Mouse (Mus musculus) 3T3-L1 (cell line): ENCODE results near the gene Abhd16a.

Source experiments
- DNase-seq: peaks from one replicate; pipeline ENCODE4 v3.0.0-alpha.2; 2015; ENCODE audit warnings: low read depth, low spot score

Abhd16a gene

GRCm38 (mm10) chr17:35088825-35089644 lies at the start of gene Abhd16a:
TSS of gene Abhd16a (plus strand) at chr17:35089263.
- peak; percentile 92 for DNase-seq

- DNase-seq: peak; percentile 60
Measured at GRCm38 (mm10) chr17:35043794-35044193, 45.3 kb upstream of the Abhd16a start.

GRCm38 (mm10) chr17:35044904-35045806 lies 43.9 kb upstream of the Abhd16a start:
- peak; percentile 60 for DNase-seq

- no peak for DNase-seq
Measured at GRCm38 (mm10) chr17:35045807-35046680, 43.0 kb upstream of the Abhd16a start.

- DNase-seq: peak; percentile 97
Measured at GRCm38 (mm10) chr17:35046681-35047455, 42.2 kb upstream of the Abhd16a start, which contains the start of gene Msh5. TSS of gene Msh5 (minus strand) at chr17:35046745.

GRCm38 (mm10) chr17:35047688-35048087 lies 41.4 kb upstream of the Abhd16a start:
- no peak for DNase-seq

GRCm38 (mm10) chr17:35048149-35048931 lies 40.7 kb upstream of the Abhd16a start:
- peak; percentile 68 for DNase-seq

- no peak for DNase-seq
Measured at GRCm38 (mm10) chr17:35048932-35049440, 40.1 kb upstream of the Abhd16a start.

- peak; percentile 85 for DNase-seq
Measured at GRCm38 (mm10) chr17:35049561-35050016, 39.5 kb upstream of the Abhd16a start, which contains the start of gene Clic1. TSS of gene Clic1 (plus strand) at chr17:35049966.

- peak; percentile 87 for DNase-seq
Measured at GRCm38 (mm10) chr17:35050126-35050750, 38.8 kb upstream of the Abhd16a start.

- peak; percentile 94 for DNase-seq
Measured at GRCm38 (mm10) chr17:35051156-35052086, 37.6 kb upstream of the Abhd16a start.

- no peak for DNase-seq
Measured at GRCm38 (mm10) chr17:35052271-35052798, 36.7 kb upstream of the Abhd16a start.

GRCm38 (mm10) chr17:35055691-35056495 lies 33.2 kb upstream of the Abhd16a start:
- no peak for DNase-seq

- no peak for DNase-seq
Measured at GRCm38 (mm10) chr17:35057090-35057489, 32.0 kb upstream of the Abhd16a start.

GRCm38 (mm10) chr17:35058316-35058715 lies 30.7 kb upstream of the Abhd16a start:
- no peak for DNase-seq
